Mouse (Mus musculus) frontal cortex, postnatal 25 days (tissue): ENCODE data around the gene Ttc5.
"Not testable (repeated sequence)": the region's sequence is repeated elsewhere in the genome, so short reads cannot be mapped to it uniquely, and the experiment has no call there.

Experiments used
- DNase-seq, 2 experiments: peaks; one replicate each; pipeline ENCODE4 v3.0.0; 2022; ENCODE audit warnings: low spot score in 2 of 2

Gene Ttc5

DNA sequence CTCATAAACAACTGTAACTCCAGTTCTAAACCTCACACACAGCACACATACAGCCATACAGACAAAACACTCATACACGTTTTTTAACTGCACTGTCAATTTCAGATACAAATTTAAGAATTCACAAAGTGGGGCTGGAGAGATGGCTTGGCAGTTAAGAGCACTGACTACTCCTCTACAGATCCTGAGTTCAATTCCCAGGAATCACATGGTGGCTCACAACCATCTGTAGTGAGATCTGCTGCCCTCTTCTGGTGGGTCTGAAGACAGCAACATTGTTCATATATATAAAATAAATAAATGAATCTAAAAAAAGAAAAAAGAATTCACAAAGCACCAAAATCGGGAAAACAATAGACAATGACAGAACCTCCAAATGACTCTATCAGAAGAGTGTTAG is 14.0 kb downstream of the Ttc5 start:
- no peak for DNase-seq

DNA sequence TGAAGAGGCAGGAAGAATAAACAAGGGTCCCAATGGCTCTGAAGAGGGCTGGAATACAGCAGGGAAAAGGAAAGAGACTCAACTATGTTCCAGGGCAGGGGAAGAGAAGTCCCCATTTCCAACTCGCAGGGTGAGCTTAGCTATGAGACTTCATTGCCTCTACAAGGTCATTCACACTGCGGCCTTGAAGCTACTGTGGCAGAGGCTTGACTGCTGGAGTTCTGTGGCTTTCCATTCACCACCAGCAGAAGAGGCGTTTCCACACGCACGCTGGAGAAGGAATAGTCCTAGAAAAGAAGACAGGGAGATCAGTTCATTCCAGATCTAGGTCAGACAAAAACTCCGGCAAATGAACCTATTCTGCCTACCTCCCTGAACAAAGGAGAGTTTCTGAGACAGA is 19.6 kb downstream of the Ttc5 start:
- no peak for DNase-seq

DNA sequence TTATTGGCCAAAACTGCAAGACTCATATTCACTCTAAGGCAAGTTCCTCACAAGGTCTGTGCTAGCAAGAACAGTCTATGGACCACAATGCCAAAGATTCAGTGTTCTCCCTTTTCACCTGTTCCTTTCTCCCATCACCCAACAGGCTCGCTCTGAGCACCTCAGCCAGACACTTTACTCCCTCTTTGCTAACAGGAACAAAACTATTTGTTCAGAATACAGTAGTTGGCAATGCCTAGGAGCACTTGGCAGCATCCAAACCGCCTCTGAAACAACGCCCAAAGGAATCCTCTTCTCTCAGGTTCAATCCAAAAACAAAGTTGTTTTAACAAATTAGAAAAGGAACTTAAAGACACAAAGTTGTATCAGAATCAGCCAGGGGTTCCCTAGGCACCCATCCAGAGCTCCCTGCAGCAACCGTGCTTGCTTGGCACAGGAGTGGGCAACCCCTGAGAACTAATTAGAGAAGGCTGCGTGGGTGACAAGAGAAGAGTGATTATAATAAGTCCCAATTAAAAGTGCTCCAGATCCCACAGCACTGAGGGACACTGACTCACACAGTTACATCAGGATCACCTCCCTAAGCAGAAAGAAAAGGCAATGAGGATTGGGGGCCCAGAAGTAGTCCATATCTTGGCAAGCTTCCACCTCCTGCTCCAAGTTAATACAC is 26.8 kb downstream of the Ttc5 start:
- no peak for DNase-seq

DNA sequence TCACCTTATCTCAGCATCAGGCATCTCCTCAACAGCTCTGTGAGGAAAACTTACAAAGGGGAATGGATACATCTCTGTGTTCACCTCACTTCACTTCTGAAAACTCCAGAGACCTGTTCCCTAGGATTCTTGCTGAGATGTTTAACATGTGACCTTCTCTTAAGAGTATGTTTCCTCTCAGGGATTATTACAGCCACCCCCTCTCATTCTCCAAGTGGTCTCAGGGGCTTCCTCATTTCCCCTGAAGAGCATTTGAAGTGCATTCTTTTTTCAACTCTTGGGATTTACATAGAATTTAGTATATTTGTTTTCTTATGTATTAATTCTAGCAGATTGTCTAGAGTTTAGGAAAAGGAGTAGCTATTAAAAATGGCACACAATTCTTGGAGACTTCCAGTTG is 40.3 kb downstream of the Ttc5 start, which contains the start of gene Olfr749:
Gene Olfr749, minus strand, starts transcription at position 101 of the 400 bp plus-strand sequence.
- DNase-seq = no peak

DNA sequence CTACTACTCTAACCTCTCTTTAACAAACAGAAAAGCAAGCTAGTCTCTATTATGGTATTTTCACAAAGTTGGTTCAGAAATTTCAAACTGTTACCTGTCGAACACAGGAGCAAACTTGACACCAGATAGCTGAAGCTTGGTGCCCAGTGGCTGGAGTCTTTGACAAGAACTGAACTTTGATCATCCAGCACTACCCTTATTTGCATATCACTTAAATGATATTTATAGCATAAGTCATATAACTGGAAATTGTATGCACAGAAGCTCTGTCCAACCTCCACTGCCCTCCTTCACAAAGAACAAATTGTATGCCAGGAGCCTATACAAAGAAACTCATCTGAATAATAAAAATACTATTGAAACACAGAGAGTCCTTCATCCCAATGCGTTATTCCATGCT is 43.7 kb downstream of the Ttc5 start:
- DNase-seq = no peak

DNA sequence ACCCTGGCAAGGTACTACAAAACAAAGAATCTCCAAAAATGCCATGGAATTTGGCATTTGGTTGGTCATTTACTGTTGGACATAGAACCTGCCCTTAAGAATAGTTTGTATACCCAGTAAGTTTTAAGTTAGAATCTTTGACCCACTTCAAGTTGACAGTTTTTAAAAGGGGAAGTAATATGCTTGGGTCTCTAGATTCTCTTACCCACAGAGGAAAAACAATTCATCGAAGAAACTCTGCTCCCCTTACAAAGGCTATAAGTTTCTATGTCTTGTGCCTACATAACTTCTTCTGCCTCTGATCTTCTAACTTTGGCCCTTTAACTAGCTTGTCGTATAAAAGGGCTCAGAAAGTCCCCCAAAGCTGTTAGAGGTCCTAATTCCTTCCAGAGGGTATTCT is 45.0 kb downstream of the Ttc5 start:
- DNase-seq = no peak

DNA sequence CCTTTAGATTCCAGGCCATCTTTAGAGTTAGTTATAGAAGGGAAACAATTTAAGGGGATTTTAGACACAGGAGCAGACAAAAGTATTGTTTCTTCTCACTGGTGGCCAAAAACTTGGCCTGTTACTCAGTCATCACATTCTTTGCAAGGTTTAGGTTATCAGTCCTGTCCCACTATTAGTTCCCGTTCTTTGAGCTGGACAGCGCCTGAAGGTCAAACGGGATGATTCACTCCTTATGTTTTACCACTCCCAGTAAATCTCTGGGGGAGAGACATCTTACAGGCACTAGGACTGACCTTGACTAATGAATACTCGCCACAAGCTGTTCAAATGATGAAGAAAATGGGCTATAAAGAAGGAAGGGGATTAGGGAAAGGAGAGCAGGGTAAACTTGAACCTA is 62.9 kb downstream of the Ttc5 start:
- not testable (repeated sequence) for DNase-seq

DNA sequence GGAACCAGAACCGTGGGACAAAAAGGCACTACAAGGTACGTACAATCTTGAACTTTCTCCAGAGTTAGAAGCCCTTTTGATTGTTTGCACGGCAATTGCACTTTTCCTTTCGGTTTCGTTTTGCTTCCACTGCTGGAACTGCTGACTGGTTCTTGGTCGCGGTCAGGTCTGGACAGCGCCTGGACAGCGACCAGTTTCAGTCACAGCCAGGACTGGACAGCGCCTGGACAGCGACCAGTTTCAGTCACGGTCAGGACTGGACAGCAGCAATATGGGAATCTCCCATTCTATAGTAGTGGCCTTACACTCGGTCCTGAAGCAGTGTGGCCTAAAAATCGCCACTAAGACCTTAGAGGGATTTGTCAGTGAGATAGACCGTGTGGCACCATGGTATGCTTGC is 65.4 kb downstream of the Ttc5 start:
- not testable (repeated sequence) for DNase-seq
